Mouse (Mus musculus) cerebellum, adult 2 months (tissue): ENCODE measurements around the gene Hacd2.

ENCODE experiments used
- CTCF ChIP-seq: fragments of 200-500 bp; IDR thresholded peaks from 2 replicates; pipeline ENCODE4 v1.5.1; 2011; ENCODE audit warnings: low read depth, mild to moderate bottlenecking, control low read depth, low read length, moderate library complexity, borderline replicate concordance; ENCODE audit not compliant: insufficient read depth
- POLR2A ChIP-seq: fragments of 200-500 bp; IDR thresholded peaks from 2 replicates; pipeline ENCODE4 v1.6.1; 2011; ENCODE audit warnings: low read length, control low read depth, borderline replicate concordance; ENCODE audit not compliant: insufficient read depth

GRCm38 (mm10) chr16:35146153-35146552, 123.9 kb downstream of the Hacd2 start:
- TF ChIP-seq POLR2A (no peak), CTCF (no peak)
